Mouse (Mus musculus): ENCODE measurements around the gene Gm6592.
"Not testable (repeated sequence)": the region's sequence is repeated elsewhere in the genome, so short reads cannot be mapped to it uniquely, and the experiment has no call there.

Gm6592 gene

DNA sequence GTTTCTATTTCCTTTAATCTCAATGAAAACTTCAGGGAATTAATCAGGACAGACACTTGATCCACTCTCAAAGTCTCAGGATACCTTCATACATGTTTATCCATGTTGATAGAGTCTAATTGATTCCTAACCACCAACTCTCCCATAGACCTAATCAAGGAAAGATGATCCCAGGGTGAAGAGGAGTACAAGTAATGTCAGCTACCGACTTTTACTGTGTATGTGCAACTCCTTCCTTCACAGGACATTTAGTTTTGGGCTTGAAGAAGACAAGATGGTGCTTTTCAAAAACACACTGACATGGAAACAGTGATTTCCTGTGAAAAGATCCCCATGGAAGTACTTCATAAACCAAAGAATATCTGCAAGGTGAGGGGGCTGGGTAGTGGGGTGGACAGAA, at the start of gene Gm6592:
Gene Gm6592, plus strand, starts transcription at position 301 of the 400 bp plus-strand sequence.
- DNase-seq (ENCODE audit: low read depth) = no peak

DNA sequence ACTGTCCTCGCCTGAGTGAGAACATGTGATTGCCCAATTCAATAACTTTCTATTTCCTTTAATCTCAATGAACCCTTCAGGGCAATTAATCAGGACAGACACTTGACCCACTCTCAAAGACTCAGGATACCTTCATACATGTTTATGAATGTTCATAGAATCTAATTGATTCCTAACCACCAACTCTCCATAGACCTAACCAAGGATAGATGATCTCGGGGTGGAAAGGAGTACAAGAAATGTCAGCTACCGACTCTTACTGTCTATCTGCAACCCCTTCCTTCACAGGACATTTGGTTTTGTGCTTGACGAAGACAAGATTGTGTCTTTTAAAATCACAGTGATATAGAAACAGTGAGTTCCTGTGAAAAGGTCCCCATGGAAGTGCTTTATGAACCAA, 40.4 kb upstream of the Gm6592 start, which contains the start of gene Ssxb5:
Gene Ssxb5, plus strand, starts transcription at position 301 of the 400 bp plus-strand sequence.
- not testable (repeated sequence) for DNase-seq (ENCODE audit: low read depth)

DNA sequence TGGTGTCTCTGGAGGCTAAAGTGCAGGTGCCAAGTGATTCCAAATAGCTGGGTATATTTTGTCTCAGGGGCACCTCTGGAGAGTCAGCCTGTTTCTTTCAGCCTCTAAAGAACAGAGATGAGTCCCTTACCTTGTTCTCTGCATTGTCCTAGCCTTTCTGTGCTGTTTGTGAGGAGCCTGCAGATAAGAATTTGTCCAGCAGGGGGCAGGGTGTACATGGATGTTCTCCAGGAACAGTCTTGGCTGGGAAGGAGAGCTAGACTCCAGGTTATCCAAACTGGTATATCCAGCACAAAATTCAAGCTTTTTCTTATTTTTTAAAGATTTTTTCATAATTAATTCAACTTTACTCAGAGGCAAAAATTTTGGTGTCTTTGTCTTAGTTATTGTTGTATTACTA, 11.8 kb upstream of the Gm6592 start:
- peak; percentile 20 for DNase-seq (ENCODE audit: low read depth)

DNA sequence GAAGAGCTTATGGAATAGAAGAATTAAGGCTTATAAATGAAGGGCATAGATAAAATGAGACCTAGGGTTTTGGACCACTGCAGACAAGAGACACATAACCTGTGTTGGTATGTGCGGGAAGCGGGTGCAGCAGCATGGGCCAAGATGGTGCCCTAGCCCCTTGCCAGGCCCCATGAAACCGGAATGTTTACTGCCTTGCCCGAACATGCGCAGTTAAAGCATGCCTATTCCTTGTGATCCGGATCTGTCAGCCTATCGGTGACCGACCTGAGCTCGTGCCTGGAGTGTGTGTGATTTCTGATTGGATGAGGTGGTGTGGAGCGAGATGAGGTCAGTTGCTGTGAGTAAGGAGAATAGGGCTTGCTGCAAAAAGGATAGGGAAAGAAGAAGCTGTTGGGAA, 8.7 kb downstream of the Gm6592 start:
- DNase-seq (ENCODE audit: low read depth) = no peak

DNA sequence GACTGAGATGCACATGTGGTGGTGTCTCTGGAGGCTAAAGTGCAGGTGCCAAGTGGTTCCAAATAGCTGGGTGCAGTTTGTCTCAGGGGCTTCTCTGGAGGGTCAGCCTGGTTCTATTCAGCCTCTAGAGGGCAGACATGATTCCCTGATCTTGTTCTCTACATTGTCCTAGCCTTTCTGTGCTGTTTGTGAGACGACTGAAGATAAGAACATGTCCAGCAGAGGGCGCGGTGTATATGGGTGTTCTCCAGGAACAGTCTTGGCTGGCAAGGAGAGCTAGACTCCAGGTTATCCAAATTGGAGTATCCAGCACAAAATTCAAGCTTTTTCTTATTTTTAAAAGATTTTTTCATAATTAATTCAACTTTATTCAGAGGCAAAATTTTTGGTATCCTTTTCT, 20.5 kb downstream of the Gm6592 start:
- peak; percentile 64 for DNase-seq (ENCODE audit: low read depth)

DNA sequence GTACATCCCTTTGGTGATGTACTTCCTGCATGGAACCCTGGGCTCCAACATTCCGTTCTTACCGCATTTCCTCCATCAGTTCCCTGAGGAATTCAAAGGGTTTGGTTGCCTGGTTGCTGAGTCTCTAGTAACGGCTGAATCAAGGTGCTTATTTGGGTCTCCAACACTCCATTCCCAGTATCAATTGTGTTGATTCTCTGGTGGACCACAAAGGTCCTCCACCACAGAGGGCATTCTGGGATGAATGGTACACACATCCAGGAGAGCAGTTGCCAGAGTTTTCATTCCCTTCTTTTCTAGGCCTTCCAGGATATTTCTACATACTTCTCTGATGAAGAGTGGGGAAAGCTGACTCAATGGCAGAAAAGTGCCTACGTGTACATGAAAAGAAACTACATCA, 30.2 kb downstream of the Gm6592 start, which contains the start of gene Gm5751:
Gene Gm5751, plus strand, starts transcription at position 301 of the 400 bp plus-strand sequence.
- DNase-seq (ENCODE audit: low read depth) = not testable (repeated sequence)

DNA sequence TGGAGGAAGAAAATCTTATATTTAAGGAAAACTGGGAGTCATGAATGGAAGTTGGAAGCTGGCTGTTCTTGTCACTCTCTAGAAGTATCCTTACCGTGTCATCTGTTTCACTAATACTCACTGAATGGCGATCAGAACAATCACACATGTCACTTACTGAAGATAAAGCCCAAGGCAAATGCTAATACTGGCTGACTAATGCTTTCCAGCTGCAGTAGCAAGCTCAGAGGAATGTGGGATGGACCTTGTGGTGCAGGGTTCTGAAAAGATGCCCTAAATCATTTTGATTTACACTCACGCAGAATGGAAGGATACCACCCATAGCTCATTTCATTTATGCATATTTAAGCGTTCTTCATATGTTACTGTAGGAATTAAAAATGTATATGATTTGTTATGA, 40.5 kb downstream of the Gm6592 start:
- DNase-seq (ENCODE audit: low read depth) = no peak

DNA sequence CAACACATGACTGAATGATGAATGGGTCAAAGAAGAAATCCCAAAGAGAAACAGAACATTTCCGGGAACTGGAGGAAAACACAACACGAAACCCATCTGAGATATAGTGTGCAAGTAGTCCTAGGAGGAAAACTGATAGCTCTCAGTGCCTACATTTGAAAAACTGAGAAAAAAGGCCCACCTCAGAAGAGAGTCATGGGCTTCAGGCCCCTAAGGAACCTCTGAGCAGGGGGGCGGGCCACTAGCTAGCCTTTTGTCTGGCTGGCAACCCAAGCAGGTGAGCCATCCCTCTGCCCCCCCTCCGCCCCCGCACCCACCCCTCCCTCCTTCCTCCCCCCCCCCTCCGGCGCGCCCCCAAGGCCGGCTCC, 48.2 kb downstream of the Gm6592 start:
- DNase-seq (ENCODE audit: low read depth) = no peak

DNA sequence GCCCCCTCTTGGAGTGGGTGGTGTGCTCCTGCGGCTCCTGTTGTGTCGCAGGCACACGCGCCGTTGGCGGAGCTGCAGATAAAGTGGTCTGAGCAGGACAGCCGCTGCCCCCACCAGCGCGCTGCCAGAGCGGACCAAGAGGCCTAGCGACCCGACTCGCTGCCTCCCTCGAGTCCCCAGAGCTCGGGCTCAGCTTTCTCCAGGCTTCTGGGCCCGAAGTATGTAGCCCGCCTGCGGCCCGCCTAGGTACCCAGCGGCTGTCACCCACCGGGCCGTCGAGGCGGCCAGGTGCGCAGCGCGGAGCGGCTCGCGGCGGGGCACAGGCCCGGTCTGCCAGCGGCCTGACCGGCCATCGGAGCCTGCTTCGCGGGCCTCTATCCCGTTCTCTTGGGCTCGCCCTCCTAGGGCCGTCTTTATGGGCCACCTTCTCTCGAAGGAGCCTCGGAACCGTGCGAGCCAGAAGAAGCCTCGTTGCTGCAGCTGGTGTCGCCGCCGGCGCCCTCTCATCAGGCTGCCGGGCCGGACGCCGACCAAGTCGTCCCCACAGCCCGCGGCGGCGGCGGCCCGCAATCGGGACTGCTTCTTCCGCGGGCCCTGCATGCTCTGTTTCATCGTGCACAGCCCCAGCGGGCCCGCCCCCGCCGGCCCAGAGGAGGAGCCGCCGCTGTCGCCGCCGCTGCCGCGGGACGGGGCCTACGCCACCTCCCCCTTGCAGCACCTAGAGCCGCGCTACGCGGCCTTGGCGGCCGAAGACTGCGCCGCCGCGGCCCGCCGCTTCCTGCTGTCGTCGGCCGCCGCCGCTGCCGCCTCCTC, 48.8 kb downstream of the Gm6592 start, which contains the start of gene B630019K06Rik:
Gene B630019K06Rik, plus strand, starts transcription at position 40 of the 813 bp plus-strand sequence.
- DNase-seq (ENCODE audit: low read depth) = peak; percentile 62

DNA sequence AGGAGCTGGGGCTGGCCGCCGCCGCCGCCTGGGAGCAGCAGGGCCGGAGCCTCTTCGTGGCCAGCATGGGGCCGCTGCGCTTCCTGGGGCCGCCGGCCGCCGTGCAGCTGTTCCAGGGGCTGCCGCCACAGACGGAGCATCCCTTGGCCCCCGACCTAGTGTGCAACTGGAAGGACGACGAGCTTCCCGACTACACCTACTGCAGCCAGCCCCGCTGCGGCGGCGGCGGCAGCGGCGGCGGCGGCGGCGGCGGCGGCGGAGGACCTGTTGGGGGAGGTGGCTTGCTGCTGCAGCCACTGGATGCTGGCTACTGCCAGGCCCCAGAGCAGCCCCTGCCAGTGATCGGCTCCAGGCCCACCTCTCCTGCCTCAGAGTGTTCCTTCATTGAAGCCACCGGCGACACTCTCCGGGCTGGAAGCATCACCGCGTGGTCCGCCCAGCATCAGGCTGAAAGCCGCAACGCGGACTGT, 49.4 kb downstream of the Gm6592 start:
- DNase-seq (ENCODE audit: low read depth) = no peak

All from induced T-regulatory cell, adult 2 months (primary cell).